Comparison of ENCODE assay signal across 17 mouse cellular contexts in genomic region chr1:100369415-100370113, GRCm38 (mm10).
DNase-seq lines count a peak whose midpoint lies in the region; ATAC-seq and TF ChIP-seq lines count a peak whose summit lies in the region.
"Had no signal": no experiment of that assay in that cellular context is flagged by ENCODE, and none has a peak within 500 bp of the region (broad histone marks: within the 10 kb centered on the region; RNA-seq: fewer than 3 reads in every experiment).

No protein-coding gene starts in this region.

- TF ChIP-seq CTCF in hindbrain, postnatal 0 days (IDR thresholded peaks at IDR 0.05; ENCODE audit: low read depth): no peak

- H3K27ac ChIP-seq in forebrain, embryonic 13.5 days: no peak overlapping the region
- H3K27ac ChIP-seq in hindbrain, postnatal 0 days: peak overlapping the region; percentile 56; the same call in 1 of the 2 replicates
- H3K27ac ChIP-seq in neural tube, embryonic 14.5 days (ENCODE audit: low read depth, low read length): no peak overlapping the region
- H3K27ac ChIP-seq in heart, embryonic 10.5 days: no peak overlapping the region
- H3K27ac ChIP-seq: stomach, embryonic 15.5 days had no signal

- peak; percentile 74 for ATAC-seq in forebrain, embryonic 13.5 days
- peak; percentile 87 for ATAC-seq in hindbrain, postnatal 0 days
- peak; percentile 91 for ATAC-seq in neural tube, embryonic 14.5 days (ENCODE audit: low read depth)
- ATAC-seq in erythroblast, adult 5-6 weeks (replicated peaks; ENCODE audit: low FRiP score, poor library complexity, severe bottlenecking): no peak
- ATAC-seq: intestine, postnatal 0 days; liver, postnatal 0 days had no signal

- DNase-seq in layer of hippocampus, postnatal 10 days (ENCODE audit: low spot score in 2 of 2): peak; percentile 9 to 16
- DNase-seq in layer of hippocampus, postnatal 36 days: no peak
- DNase-seq in hindbrain, postnatal 0 days (ENCODE audit: low spot score): peak; percentile 41
- no peak for DNase-seq in heart, embryonic 10.5 days (ENCODE audit: low spot score)
- DNase-seq: adrenal gland, postnatal 14 days; B cell, adult 2 months; heart, adult 18-20 months; heart, postnatal 10 days; kidney, postnatal 14 days; liver, postnatal 0 days; lung, postnatal 36 days; thymus, postnatal 25 days had no signal

- 36% methylated on average over 5 of the region's 5 CpGs for WGBS in forebrain, embryonic 13.5 days
- 47% methylated on average over 5 of the region's 5 CpGs for WGBS in hindbrain, postnatal 0 days
- 55% methylated on average over 5 of the region's 5 CpGs for WGBS in neural tube, embryonic 14.5 days
- WGBS in heart, embryonic 10.5 days: 77% methylated on average over 5 of the region's 5 CpGs

- H3K9me3 ChIP-seq in forebrain, embryonic 13.5 days (replicated peaks): no peaks in the 10 kb centered on the region
- H3K9me3 ChIP-seq in hindbrain, postnatal 0 days (ENCODE audit: low read length): no peaks in the 10 kb centered on the region
- no peaks in the 10 kb centered on the region for H3K9me3 ChIP-seq in neural tube, embryonic 14.5 days (ENCODE audit: control insufficient read depth, low read length)
- no peaks in the 10 kb centered on the region for H3K9me3 ChIP-seq in heart, embryonic 10.5 days
- H3K9me3 ChIP-seq: stomach, embryonic 15.5 days had no signal

- no peak overlapping the region for H3K4me3 ChIP-seq in forebrain, embryonic 13.5 days
- H3K4me3 ChIP-seq in hindbrain, postnatal 0 days (ENCODE audit: low read length): peak overlapping the region; percentile 14
- no peak overlapping the region for H3K4me3 ChIP-seq in neural tube, embryonic 14.5 days (ENCODE audit: low read depth, low read length)
- H3K4me3 ChIP-seq in heart, embryonic 10.5 days: no peak overlapping the region
- H3K4me3 ChIP-seq: stomach, embryonic 15.5 days had no signal

- H3K4me1 ChIP-seq in forebrain, embryonic 13.5 days: peaks cover 9% of the 10 kb centered on the region; the same call in 1 of the 2 replicates
- H3K4me1 ChIP-seq in hindbrain, postnatal 0 days (ENCODE audit: insufficient read depth, low read length): no peaks in the 10 kb centered on the region
- H3K4me1 ChIP-seq in neural tube, embryonic 14.5 days (ENCODE audit: control insufficient read depth, insufficient read depth, low read length): no peaks in the 10 kb centered on the region
- H3K4me1 ChIP-seq in heart, embryonic 10.5 days: no peaks in the 10 kb centered on the region
- H3K4me1 ChIP-seq: stomach, embryonic 15.5 days had no signal

- no peak overlapping the region for H3K4me2 ChIP-seq in forebrain, embryonic 13.5 days
- peak overlapping the region; percentile 29; the same call in 1 of the 2 replicates for H3K4me2 ChIP-seq in hindbrain, postnatal 0 days (ENCODE audit: low read depth, low read length)
- no peak overlapping the region; the same call in 1 of the 2 replicates for H3K4me2 ChIP-seq in neural tube, embryonic 14.5 days (ENCODE audit: low read depth, low read length)
- H3K4me2 ChIP-seq: stomach, embryonic 15.5 days had no signal

- H3K27me3 ChIP-seq in forebrain, embryonic 13.5 days: no peaks in the 10 kb centered on the region
- no peaks in the 10 kb centered on the region for H3K27me3 ChIP-seq in hindbrain, postnatal 0 days (ENCODE audit: insufficient read depth, low read length)
- H3K27me3 ChIP-seq in neural tube, embryonic 14.5 days (ENCODE audit: control insufficient read depth, insufficient read depth, low read length): no peaks in the 10 kb centered on the region
- H3K27me3 ChIP-seq in heart, embryonic 10.5 days (ENCODE audit: insufficient read depth, poor library complexity, severe bottlenecking): no peaks in the 10 kb centered on the region
- H3K27me3 ChIP-seq: stomach, embryonic 15.5 days had no signal

- H3K36me3 ChIP-seq in forebrain, embryonic 13.5 days (ENCODE audit: poor library complexity, severe bottlenecking): no peaks in the 10 kb centered on the region
- H3K36me3 ChIP-seq in hindbrain, postnatal 0 days (ENCODE audit: insufficient read depth, low read length): no peaks in the 10 kb centered on the region
- no peaks in the 10 kb centered on the region for H3K36me3 ChIP-seq in neural tube, embryonic 14.5 days (ENCODE audit: control insufficient read depth, insufficient read depth, low read length)
- H3K36me3 ChIP-seq in heart, embryonic 10.5 days: no peaks in the 10 kb centered on the region
- H3K36me3 ChIP-seq: stomach, embryonic 15.5 days had no signal

- H3K9ac ChIP-seq in forebrain, embryonic 13.5 days: no peak overlapping the region
- H3K9ac ChIP-seq in hindbrain, postnatal 0 days (replicated peaks; ENCODE audit: low read length): no peak overlapping the region
- H3K9ac ChIP-seq in neural tube, embryonic 14.5 days (replicated peaks; ENCODE audit: low read depth, low read length): no peak overlapping the region
- H3K9ac ChIP-seq: liver, postnatal 0 days; stomach, embryonic 15.5 days had no signal

Comparison
In these comparisons a context has a peak if more than half of its experiments do, and no peak if none do; other contexts are left out.
1. DNase-seq: peak in layer of hippocampus, postnatal 10 days (2 of 2) and hindbrain, postnatal 0 days (single experiment); none in layer of hippocampus, postnatal 36 days (0 of 2) and heart, embryonic 10.5 days (single experiment).